Mouse (Mus musculus) left cerebral cortex, adult 8-10 months (tissue): ENCODE measurements around the gene Cdh22. TPM values are rescaled to one million over a fixed set of nuclear protein-coding genes. Genes with fewer than 3 reads are reported as not detected.

Experiments
- DNase-seq, 2 experiments: peaks; one replicate each; pipeline ENCODE4 v3.0.0; 2022; ENCODE audit warnings: low spot score in 2 of 2
- total RNA-seq, 4 experiments: library from RNA; stranded (reverse); gene quantifications; 2 replicates each; pipeline ENCODE4 v1.2.4; 2022

The Cdh22 gene
- total RNA-seq, 4 experiments from 2014 or later: 43.7 to 47.2 (median 44.4) TPM

DNA sequence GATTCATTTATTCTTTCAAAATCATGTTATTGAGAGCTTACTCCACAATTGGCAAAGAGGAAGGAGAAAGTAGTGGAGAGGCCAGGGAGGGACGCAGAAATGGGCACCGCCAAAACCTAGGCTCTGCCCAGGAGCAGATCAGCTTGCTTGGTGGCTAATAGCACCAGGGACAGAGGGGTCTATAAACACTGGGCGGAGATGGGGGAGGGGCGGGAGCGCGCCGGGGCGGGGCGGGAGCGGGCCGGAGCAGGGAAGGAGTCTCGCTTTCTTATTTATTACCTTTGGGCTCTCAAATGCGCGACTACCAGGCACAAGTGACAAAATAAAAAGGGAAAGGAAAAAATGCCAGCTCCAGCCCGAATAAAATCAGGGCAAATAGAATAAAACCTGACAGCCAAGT, 23.7 kb downstream of the Cdh22 start:
- DNase-seq: no peak

DNA sequence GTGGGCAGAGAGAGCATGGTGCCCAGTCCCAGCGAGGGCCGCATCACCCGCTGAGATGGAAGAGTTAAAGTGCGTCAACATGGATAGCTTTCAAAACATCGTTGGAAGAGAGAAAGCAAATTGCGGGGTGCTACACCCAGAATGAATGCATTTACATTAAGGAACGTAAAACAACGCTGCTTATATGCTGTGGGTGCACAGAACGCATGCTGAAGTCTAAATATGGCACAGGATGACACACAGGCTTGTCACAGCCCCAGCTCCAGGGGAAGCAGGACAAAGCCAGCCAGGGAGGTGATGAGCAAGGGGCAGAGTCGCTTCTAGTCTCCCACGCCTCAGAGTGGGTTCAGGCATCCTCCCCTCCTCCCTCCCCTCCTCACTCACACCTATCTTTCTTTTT, 27.0 kb downstream of the Cdh22 start:
- DNase-seq: peak in 1 of 2 experiments; percentile 72

DNA sequence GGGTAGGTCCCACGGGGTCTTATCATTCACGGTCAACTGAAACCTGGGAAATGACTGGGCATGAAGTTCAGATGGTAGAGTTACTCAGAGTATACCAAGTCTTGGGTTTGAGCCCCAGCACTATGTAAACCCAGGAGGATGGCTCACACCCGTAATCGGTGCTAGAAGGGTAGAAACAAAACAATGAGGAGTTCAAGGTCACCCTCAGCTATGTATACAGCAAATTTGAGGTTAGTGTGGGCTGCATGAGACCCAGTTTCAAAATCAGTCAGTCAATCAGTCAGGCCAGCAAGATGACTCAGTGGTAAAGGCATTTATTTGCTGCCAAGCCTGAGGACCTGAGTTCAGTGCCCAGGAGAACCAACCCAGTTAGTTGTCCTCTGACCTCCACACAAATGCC, 27.6 kb downstream of the Cdh22 start:
- no peak for DNase-seq

DNA sequence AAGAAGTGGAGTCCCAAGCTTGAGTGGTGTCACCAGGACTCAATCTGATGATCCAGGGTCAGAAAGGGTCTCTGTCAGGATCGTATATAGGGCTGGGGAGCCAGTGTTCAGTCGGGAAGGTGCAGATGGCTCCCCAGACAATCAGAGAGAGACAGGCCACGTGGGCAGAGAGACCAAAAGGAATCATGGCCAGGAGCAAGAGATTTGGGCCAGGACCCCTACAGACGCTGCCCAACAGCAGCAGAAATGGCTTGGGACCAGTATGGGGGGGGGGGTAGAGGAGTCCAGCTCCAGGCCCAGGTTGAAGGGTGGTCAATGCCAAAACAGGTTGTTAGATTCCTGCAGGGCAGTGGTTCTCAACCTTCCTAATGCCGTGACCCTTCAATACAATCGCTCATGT, 29.2 kb downstream of the Cdh22 start:
- DNase-seq: no peak

DNA sequence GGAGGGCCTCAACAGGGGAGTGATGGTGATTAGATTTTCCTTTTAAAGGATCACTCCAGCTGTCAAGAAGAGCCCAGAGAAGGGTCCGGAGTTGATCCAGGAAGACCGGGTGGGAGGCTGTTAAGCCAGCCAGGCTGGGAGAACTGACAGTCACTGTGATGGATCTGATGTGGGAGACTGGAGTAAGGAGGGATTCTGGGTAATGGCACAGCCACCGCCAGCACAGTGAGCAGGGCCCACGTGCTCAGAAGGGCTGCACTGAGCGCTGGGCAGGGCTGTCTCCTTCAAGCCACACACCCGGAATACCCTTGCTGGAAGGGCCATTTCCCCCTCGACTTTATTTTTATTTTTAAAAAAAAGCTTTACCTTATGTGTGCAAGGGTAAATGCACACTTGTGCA, 29.7 kb downstream of the Cdh22 start:
- no peak for DNase-seq

DNA sequence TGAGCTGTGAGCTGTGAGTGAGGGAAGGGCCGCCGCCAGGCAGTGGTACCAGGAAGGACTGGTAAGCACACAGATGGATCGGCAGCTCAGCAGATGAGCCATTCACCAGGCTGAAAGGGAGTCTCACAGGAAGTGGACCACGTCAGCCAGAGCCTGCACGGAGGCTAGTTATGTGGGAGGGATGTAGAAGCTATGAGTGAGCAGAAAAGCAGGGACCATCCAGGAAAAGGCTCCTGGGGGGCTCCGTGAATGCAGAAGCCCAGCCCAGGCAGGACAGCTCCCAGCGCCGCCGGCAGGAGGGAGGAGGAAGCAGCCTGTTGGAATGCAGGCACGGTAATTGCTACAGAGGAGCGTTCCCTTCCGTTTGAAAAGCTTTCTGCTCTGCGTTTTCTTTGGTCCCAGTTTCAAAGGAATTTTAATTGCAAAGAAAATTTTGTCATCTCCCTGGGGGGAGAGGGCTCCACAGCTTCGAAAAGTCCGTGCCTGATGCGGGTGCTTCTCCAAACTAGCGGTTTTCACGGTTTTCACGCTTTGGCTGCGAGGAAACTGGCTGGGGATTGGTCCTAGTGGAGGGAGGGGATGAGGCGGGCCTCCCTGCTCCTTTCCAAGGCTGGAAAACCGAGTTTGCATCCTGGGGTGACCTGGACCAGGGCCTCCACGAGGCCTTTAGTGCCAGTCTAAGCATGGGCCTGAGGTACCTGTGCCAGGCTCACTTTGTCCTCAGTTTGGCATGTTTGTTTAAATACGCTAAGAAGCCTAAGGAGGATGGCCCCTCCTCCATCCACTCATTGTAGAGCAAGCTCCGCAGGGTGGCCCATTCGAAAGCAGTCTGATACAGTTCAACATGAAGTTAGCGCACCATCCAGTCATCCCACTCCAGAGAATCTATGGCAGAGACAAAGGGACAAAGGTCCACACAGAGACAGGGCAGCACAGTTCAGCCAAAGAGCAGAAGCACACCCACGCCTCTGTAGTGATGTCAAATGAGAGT, 32.6 kb downstream of the Cdh22 start:
- DNase-seq: peak in 1 of 2 experiments; percentile 82

DNA sequence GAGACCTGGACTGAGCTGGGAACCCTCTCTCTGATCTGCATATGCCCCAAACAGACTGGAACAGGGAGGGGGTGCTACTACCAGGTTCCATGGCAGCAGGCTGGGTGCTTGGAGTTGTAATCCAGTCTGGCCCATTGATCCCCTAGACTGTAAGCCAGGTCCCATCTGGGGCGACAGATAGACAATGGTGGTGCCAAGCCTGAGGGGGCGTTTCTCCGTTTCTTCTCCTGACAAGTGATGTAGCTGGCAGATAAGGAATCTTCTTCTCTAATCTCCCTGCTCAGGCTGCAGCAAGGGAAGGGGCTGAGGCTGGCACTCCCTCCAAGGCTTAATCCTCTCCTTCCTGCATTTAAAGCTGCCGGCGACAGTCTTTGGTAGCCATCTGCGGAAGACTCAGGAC, 37.1 kb downstream of the Cdh22 start:
- no peak for DNase-seq

DNA sequence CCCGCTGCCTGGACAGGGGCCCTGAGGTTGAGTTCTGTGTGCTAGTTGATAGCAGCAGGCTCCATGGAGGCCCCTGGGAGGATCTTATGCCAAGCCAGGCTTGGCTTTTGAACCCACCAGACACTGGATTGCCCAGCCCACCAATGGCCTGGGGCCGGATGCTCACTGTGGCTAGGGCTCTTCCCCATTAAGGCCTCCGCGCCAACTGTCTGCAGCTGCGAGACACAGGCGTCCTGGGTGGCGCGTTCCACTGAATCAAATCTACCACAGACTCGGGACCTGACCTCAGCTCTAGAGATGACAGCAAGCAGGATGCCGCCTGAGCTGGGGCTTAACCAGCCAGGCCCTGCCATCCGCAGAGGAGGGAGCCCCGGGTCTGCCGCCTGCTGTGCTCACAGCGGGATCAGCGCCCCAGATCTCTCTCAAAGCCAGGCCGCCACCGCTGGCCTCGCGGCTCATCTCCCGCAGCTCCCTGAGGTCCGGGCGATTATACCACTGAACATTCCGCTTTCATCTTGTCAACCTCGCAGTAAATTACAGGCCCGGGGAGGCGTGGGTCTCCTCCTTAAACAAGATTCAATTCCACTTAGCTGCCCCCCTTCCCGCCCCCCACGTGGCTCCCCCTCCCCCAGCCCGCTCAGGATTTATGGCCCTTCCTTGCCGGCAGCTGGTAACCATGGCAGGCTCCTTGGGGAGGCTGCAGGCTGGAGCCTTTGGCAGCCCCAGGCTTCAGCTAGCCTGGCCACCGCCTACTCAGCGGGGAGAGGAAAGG, 39.1 kb downstream of the Cdh22 start:
- no peak for DNase-seq

DNA sequence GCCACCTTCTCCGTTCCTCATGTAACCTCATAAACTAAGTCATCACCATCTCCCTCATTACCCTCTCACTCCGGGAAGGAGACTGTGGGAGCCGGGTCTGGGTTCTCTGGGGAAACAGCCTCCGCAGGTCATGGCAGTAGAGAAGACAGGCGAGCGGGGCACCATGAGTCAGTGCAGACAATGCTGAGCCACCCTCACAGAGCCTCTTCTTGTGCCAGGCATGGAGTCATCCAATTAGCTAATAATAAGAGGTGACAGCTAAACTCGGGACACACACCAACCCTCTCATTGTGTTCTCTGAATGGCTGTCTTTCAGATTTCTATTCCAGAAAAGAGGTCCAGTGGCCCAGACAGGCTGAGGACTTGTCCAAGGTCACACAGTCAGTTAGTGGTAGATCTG, 43.2 kb downstream of the Cdh22 start:
- DNase-seq: no peak

DNA sequence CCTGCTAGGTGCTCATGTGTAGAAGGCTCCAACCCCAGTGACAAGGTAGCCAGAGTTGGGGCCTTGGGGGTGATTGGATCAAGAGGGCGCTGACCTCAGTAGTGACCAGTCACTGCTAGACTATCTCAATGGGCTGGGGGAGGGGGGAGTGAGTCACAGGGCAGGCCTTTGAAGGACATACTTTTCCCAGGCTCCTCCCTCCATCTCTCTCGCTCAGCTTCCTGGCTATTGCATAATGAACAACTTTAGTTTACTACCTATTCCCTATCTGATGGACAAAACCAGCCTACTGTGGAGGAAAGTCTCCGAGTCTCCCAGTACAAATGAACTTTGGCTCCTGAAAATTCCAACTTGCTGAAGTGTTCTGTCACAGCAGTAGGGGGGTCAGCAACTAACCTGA, 45.1 kb downstream of the Cdh22 start:
- DNase-seq: no peak

DNA sequence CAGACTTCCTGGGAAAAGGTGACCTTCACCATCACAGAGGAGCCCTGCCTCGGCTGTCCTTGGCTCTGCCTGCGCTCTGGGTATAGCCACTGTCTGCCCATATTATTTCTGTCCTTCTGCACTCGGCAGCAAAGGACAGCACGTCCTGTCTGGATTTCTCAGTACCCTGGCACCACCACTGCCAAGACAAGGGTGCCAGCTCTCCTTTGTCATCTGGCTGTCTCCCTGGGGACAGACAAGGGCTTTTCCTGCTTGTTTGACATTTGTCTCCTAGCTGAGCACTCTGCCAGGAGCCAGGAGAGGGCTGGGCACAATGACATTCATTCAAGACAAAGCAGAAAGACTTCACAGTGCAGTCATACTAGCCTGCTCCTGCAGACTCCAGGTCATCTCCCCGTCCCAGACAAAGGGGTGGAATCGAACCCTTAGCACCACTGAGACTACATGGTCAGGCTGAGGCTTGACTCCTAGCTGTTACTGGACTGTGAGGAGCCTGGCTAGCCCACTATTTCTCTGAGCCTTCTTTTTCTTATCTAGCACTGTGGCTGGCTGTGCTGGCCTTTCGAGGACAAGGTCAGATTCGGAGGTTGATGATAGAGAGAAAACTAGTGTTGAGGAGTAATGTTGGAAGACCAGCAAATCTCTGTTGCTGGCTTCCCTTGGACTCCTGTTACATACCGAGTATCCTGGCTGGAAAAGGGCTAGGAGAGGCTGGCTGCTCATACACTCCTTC, 46.8 kb downstream of the Cdh22 start:
- no peak for DNase-seq

DNA sequence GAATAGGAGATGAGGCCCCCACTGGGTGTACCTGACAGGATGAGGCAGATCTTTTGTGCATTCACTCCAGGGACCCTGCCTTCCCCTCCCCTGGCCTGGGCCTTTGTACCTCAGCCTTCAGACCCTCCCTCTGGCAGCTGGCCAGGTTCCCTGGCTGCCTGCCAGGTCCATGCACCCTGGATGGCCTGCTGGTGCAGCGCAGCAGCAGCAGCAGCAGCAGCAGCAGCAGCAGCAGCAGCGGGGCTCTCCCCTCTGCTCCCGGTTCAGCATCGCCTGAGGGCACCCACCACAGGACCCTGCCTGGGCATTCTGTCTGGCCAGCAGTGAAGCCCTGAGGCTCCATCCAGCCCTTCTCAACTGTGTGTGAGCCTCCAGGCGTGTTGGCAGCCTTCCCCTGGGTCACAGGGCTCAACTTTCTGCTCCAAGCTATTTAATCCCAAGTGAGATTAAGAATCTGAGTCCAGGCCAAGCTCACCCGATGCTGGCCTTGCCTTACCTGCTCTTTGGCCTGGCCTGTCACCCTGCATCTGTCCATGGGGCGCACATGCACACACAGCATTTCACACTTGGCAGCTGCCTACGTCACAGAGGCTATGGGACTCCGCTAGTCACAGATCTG, 50.5 kb downstream of the Cdh22 start:
- DNase-seq: no peak

DNA sequence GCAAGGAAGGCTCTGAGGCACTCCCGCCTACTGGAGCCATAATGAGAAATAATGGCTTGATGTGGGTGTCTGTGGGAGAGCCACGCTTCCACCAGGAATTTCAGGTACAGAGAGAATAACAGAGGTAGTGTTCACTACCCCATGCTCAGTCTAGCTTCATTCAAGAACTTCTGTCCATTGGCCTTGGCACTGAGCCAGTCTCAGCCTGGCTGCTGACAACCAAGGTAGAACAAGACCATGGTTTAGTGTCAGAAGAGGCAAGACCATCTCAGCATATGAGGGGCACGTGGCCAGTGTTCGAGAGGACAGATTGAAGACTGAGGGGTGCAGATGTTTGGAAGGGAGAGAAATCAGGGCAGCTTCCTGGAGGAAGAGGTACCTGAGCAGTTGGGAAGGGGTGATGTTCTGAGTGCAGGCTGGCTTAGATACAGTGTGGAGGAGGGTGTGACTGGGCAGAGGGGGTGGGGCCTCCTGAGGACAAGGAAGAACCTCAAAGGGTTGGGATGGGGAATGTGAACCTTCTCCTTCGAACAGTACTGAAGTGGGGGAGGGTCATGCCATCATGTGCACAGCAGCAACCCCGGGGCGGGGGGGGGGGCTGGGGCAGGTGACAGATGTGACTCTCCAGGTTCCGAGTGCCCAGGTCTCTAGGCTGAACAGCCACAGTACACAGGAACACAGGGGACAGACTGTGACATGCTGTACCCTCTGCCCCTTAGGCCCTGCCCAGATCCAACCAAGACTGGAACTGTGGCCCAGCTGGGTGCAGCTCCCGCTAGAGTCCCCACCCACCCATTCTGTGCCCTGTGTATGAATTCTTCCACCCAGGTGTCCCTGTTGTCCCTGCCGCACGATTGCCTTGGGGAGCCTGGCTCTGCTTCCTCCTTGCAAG, 52.3 kb downstream of the Cdh22 start:
- DNase-seq: no peak

DNA sequence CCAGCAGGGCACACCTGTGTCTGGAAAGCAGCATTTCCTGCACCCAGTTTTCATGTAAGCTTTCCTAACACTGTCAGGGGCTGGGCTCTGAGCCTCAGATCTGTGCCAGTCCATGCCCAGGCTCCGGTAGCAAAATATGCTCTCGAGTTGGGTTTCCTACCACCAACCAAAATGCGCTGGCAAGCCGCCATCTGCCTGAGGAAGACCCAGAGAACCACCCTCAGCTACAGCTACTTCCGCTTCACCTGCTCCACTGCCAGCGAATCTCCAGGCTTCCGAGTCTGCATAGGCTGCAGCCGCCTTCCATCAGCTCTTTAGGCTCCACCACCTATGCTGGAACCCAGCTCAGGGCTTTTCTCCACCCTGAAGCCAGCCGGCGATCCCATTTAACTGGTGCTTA, 55.4 kb downstream of the Cdh22 start:
- DNase-seq: no peak

DNA sequence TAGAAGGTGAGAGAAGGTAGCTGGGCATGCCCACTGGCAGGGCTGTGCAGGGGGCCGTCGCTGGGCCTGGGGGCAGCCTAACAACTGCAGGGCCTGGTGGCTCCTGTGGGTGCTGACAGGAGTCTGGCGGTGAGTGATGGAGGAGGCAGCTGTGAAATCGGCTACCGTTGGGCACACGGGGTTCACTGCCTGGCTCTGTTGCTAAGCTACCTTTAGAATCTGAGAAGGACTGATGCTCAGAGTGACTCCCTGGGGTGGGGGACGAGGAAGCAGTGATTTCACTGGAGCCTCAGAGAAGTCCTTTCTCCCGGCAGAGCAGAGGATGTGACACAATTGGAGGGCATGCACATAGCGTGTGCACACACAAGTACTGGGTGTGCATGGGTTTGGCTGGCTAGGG, 57.7 kb downstream of the Cdh22 start:
- DNase-seq: no peak

DNA sequence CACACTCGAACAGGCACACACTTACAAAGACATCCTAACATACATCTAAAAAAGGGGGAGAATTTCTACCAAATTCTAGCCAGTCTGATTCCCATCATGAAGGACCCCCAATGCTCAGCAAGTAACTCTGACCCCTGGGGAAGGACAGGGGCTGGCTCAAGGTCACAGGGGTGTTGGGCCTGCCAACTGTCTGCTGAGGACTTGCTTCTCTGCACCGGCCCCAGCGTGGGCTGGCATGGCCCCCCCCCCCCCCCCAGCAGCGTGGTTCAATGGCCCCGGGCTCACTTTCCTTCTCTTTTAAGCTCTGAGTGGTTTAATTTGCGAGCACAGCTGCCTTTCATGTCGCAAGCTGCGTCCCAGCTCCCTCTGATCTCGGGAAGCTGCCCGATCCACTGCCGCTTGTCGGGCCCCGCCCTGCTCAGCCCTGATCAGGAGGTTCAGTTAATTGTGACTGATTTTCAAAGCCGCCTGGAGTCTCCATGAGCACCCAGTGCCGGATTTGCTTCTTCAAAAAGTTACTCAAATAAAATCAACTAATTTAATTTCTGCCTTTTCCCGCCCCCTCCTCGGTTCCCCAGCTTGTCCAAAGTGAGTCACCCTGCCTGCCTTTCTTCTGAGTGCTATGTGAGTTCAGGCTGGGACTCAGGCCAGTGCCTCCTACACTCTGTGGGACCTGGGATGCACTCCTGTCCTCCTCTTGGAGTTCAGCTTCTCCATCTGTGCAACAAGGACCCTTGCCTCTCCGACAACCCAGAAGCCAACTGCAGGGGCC, 67.8 kb downstream of the Cdh22 start:
- DNase-seq: peak in 1 of 2 experiments; percentile 82

DNA sequence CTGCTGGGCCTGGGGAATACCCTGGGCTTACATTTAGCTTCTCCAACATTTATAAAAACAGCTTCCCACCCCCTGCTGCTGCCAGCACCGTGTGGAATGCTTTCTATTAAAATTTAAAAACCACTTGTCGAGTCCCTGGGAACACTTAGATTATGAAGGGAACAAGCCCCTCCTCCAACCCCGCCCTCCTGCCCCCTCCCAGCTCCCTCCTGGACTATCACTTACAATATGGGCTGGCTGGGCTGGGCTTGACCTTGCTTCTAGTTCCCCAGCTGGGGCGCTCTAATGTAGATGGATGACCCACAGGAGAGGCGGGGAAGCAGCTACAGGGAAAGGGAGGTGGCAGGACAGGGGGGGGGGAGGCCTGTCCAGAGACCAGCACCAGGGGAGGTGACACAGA, 72.4 kb downstream of the Cdh22 start:
- no peak for DNase-seq

DNA sequence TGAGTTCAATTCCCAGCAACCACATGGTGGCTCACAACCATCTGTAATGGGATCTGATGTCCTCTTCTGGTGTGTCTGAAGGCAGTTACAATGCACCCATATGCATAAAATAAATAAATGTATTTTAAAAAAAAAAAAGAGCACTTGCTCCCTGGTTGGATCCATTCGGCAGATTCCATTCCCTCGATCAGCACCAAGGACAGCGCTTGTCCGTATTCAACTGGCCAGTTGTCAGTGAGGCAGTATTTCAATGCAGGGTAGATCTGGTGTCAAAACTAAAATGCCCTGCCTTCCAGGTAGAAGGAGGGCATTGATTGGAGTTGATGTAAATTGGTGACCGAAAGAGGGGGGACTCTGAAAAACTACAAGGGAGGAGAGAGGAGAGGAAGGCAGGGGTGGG, 74.2 kb downstream of the Cdh22 start:
- DNase-seq: no peak

DNA sequence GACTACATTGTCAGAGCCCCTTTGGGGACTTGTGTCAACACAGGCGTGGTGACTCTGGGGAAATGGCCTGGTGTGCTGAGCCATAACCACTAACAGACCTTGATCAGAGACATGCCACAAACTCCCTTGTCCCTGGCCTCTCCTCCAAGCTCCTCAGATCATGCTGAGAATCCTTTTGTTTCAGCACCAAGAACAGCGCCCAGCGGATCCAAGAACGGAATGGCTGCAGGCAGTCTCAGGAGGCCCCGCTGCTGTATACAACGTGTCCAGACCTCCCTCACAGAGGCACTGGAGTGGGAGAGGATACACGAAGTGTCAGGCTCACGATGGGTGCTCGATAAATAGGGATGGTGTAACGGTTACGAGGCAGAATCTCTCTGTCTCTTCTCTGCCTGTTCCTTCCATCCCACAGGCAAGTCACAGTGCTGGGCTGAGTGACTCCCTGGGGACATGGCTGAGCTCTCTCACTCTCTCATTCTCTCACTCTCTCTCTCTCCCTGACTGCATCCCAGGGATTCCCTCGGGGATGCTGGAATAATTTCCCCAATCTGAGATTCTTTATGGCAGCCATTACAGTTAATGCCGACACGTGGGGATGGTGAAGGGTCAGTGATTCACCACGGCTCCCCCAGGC, 75.5 kb downstream of the Cdh22 start:
- DNase-seq: no peak
